Mouse (Mus musculus): ENCODE results near the gene Gatad2b. TPM values are rescaled to one million over a fixed set of nuclear protein-coding genes. Genes with fewer than 3 reads are reported as not detected.
A peak's percentile ranks its signal among the peaks of the same experiment; 100 is the strongest.

Gatad2b gene
- polyA plus RNA-seq, 1 experiment from 2014 or later = 19.4 TPM

DNA sequence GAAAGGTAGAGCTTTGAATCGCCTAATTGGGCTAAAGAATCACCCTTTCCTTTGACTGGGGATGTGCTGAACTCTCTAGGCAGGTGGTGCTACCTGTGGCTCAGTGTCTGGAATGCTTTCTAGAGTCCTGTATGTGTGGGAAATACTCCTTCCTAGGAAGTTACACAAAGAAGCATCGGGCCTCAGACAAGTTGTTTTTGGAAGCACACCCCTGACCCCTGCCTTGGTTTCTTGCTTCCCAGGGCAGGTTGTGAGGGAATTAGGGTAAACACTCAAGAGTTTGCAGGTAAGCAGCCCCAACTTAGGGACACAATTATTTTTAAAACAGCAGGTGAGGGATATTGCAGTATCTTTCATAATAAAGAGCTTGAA lies 37.8 kb upstream of the Gatad2b start:
- Histone ChIP-seq H3K27me3 (no peaks in the 10 kb centered on the region), H3K4me3 (peak overlapping the region; percentile 91), H3K36me3 (peaks cover 49% of the 10 kb centered on the region), H3K4me2 (replicated peaks) (peak overlapping the region; percentile 78), H3K4me1 (peaks cover 16% of the 10 kb centered on the region), H3K27ac (0 out of 2 replicates have a peak overlapping the region, but pooled peaks have one; percentile 87), H3K9ac (peak overlapping the region; percentile 95), H3K9me3 (no peaks in the 10 kb centered on the region)
- ATAC-seq (ENCODE audit: low FRiP score, low read depth) = no peak
- 23% methylated on average over 2 of the region's 2 CpGs for WGBS

DNA sequence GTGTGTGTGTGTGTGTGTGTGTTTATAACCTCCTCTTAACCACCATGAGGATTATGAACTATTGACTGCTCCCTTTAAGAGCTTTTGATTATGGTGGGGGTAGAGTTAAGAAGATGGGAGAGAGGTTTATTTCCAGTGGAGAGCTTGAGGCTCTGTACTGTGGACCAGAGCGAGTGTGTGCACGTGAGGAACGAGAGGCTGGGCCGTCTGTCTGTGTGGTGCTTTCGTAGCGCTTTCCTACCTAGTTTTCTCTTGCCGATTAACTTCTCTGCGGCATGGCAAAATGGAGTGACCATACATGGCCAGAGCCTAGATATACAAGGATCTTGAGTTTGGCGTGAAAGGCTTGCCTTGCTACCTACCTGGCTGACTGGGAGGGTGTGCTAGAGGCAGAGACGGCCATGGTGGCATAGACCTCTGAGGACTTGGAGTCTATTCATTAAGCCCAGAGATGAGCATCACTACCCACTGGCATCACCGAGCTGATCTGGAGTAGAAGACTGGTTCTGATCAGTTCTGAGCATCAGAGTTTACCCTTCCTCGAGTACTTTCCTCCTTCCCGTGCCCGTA lies 37.1 kb upstream of the Gatad2b start:
- WGBS = 91% methylated on average over 14 of the region's 14 CpGs
- Histone ChIP-seq H3K4me1 (peaks cover 16% of the 10 kb centered on the region), H3K27ac (no peak overlapping the region), H3K36me3 (peaks cover 49% of the 10 kb centered on the region), H3K4me2 (replicated peaks) (peak overlapping the region; percentile 78), H3K9ac (peak overlapping the region; percentile 95), H3K27me3 (no peaks in the 10 kb centered on the region), H3K9me3 (no peaks in the 10 kb centered on the region), H3K4me3 (peak overlapping the region; percentile 91)
- ATAC-seq (ENCODE audit: low FRiP score, low read depth) = no peak

DNA sequence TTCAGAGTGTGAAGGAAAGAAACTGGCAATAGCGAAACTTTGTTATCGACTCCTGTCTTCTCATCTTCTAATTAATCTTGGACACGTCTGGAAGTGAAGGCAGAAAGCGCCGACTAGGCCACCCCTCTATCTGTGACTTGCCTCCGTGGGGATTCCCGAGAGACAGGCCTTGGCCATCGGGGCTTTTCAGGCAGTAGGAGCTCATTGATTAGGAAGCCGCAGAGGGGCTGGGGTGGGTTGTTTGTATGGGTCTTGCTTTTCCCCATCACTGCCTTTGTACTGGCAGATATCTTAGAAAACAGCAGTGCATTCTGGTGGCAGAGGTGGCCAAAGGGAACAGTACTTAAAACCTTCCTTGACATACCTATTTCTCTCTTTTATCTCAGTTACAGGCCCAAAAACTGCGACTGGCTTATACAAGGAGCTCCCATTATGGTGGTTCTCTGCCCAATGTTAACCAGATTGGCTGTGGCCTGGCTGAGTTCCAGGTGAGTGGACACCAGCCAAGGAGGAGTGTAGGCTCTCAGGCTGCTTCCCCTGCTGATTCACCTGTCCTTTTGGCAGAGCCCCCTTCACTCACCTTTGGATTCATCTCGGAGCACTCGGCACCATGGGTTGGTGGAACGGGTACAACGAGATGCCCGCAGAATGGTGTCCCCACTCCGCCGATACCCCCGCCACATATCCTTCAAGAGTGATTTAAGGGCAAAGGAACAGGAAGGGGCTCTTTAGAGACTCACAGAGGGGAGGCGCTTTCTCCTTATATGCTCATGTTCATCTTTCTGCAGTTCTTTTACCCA lies 36.0 kb upstream of the Gatad2b start:
- whole genome bisulfite sequencing = 91% methylated on average over 19 of the region's 19 CpGs
- Histone ChIP-seq H3K9ac (no peak overlapping the region), H3K4me1 (peaks cover 16% of the 10 kb centered on the region), H3K27ac (no peak overlapping the region), H3K9me3 (no peaks in the 10 kb centered on the region), H3K4me2 (replicated peaks) (no peak overlapping the region), H3K4me3 (no peak overlapping the region), H3K27me3 (no peaks in the 10 kb centered on the region), H3K36me3 (peaks cover 50% of the 10 kb centered on the region)
- no peak for ATAC-seq (ENCODE audit: low FRiP score, low read depth)

DNA sequence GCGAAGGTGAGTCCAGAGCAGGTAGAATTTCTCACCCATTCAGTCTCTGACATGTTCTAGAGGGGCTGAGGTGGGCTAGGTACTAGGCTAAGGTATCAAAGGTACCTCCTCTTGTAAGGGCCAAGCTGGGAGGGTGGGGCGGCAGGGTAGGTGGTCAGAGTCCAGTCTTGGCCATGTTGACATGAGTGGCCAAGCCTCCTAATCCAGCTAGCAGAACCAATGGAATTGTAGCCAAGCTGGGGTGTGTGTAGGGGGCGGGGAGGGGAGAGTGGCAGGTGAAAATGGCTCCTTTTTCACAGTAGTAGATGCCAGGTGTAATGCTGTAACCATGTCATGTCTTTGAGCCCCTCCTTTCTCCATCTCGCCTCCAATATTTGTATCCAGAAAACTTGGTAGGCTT lies 34.5 kb upstream of the Gatad2b start:
- Histone ChIP-seq H3K27ac (no peak overlapping the region), H3K27me3 (no peaks in the 10 kb centered on the region), H3K9ac (no peak overlapping the region), H3K4me1 (peaks cover 16% of the 10 kb centered on the region), H3K9me3 (no peaks in the 10 kb centered on the region), H3K36me3 (peaks cover 66% of the 10 kb centered on the region), H3K4me2 (replicated peaks) (no peak overlapping the region), H3K4me3 (no peak overlapping the region)
- no peak for ATAC-seq (ENCODE audit: low FRiP score, low read depth)
- 92% methylated on average over 4 of the region's 4 CpGs for WGBS

- no peak overlapping the region for H3K4me2 ChIP-seq (replicated peaks)
- no peak for ATAC-seq (ENCODE audit: low FRiP score, low read depth)
- H3K9me3 ChIP-seq = no peaks in the 10 kb centered on the region
- no peak overlapping the region for H3K4me3 ChIP-seq
- 95% methylated on average over 5 of the region's 5 CpGs for WGBS
- H3K27ac ChIP-seq = no peak overlapping the region
- no peak overlapping the region for H3K9ac ChIP-seq
- peaks cover 68% of the 10 kb centered on the region for H3K36me3 ChIP-seq
- H3K27me3 ChIP-seq = no peaks in the 10 kb centered on the region
- H3K4me1 ChIP-seq = peaks cover 14% of the 10 kb centered on the region
These were observed 29.7 kb upstream of the Gatad2b start for GRCm38 (mm10) chr3:90263121-90263771.

GRCm38 (mm10) chr3:90264687-90265033 lies 28.3 kb upstream of the Gatad2b start:
- Histone ChIP-seq H3K27ac (peak overlapping the region; percentile 97), H3K36me3 (peaks cover 66% of the 10 kb centered on the region), H3K4me1 (peaks cover 14% of the 10 kb centered on the region), H3K4me2 (replicated peaks) (peak overlapping the region; percentile 88), H3K9ac (0 out of 2 replicates have a peak overlapping the region, but pooled peaks have one; percentile 87), H3K4me3 (peak overlapping the region; percentile 75), H3K9me3 (no peaks in the 10 kb centered on the region), H3K27me3 (no peaks in the 10 kb centered on the region)
- 36% methylated on average over 10 of the region's 10 CpGs for WGBS
- ATAC-seq (ENCODE audit: low FRiP score, low read depth) = no peak

DNA sequence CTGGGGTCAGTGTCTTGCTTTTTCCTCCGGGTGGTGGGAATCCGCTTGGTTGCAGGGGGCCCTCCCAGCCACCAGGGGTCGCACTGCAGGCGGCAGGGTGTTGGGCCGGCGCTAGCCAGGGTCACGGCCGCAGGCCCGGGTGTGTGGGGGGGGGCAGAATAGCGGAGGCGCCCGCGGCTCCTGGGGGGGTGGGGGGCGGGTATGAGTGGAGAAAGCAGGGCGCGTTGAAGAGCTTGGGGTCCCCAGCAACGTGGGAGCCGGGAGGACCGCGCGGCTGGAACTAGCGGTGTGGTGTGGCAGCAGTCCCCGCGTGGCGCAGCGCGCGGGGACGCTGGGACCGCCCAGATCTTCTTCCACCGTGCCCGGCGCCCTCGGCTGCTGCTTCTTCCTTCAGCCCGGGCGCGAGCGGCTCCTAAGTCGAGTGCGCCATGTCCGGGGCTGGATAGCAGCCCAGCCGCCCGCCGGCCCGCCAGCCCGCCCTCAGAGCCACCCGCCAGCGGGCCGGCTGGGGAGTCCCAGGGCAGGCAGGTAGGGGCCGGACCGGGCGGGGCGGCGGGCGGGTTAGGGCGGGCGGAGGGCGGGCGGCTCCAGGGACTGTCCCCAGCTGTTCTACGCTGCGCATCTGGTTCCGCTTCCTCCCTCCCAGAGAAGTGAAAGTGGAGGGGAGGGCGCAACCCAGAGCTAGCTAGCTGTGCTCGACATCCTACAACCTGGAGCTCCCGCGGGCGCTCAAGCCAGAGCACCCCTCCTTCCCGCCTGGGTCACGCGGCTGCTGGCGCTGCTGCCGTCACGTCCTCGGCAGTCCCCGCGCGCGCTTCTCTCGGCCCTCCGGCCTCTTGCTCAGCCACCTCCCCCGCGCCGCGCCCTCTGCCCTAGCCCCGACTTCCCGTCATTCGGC lies 27.7 kb upstream of the Gatad2b start, which contains the start of gene Dennd4b:
Gene Dennd4b (plus strand): TSS at position 152 of the 898 bp plus-strand sequence.
- Histone ChIP-seq H3K27me3 (no peaks in the 10 kb centered on the region), H3K27ac (peak within 1 kb of the TSS; percentile 97), H3K9ac (peak within 1 kb of the TSS; percentile 87), H3K4me1 (peaks cover 14% of the 10 kb centered on the region), H3K4me2 (replicated peaks) (peak within 1 kb of the TSS; percentile 88), H3K36me3 (peaks cover 63% of the 10 kb centered on the region), H3K4me3 (peak within 1 kb of the TSS; percentile 75), H3K9me3 (no peaks in the 10 kb centered on the region)
- under 1% methylated on average over 85 of the region's 87 CpGs for WGBS
- peak; percentile 89 for ATAC-seq (ENCODE audit: low FRiP score, low read depth)

GRCm38 (mm10) chr3:90265932-90266741 lies 26.8 kb upstream of the Gatad2b start:
- ATAC-seq (ENCODE audit: low FRiP score, low read depth) = peak; percentile 50
- peak overlapping the region; percentile 75 for H3K4me3 ChIP-seq
- H3K9me3 ChIP-seq = no peaks in the 10 kb centered on the region
- WGBS = 24% methylated on average over 16 of the region's 16 CpGs
- peak overlapping the region; percentile 87 for H3K9ac ChIP-seq
- H3K4me2 ChIP-seq (replicated peaks) = peak overlapping the region; percentile 88
- H3K27me3 ChIP-seq = no peaks in the 10 kb centered on the region
- peak overlapping the region; percentile 97 for H3K27ac ChIP-seq
- H3K4me1 ChIP-seq = peaks cover 14% of the 10 kb centered on the region
- H3K36me3 ChIP-seq = peaks cover 63% of the 10 kb centered on the region

- peak overlapping the region; percentile 75; the same call in 1 of the 2 replicates for H3K4me3 ChIP-seq
- H3K9me3 ChIP-seq = no peaks in the 10 kb centered on the region
- no peak overlapping the region; the same call in 1 of the 2 replicates for H3K9ac ChIP-seq
- no peak for ATAC-seq (ENCODE audit: low FRiP score, low read depth)
- peak overlapping the region; percentile 88 for H3K4me2 ChIP-seq (replicated peaks)
- H3K27me3 ChIP-seq = no peaks in the 10 kb centered on the region
- WGBS = 93% methylated on average over 20 of the region's 20 CpGs
- H3K36me3 ChIP-seq = peaks cover 62% of the 10 kb centered on the region
- peaks cover 14% of the 10 kb centered on the region for H3K4me1 ChIP-seq
- H3K27ac ChIP-seq = no peak overlapping the region
These were observed 25.8 kb upstream of the Gatad2b start for GRCm38 (mm10) chr3:90266901-90267775.

GRCm38 (mm10) chr3:90268190-90268589 lies 24.8 kb upstream of the Gatad2b start:
- ATAC-seq (ENCODE audit: low FRiP score, low read depth) = no peak

More at GRCm38 (mm10) chr3:90268190-90268589, 24.8 kb upstream of the Gatad2b start:
- no peaks in the 10 kb centered on the region for H3K27me3 ChIP-seq
- no peak overlapping the region for H3K9ac ChIP-seq
- no peak overlapping the region for H3K4me3 ChIP-seq
- H3K9me3 ChIP-seq = no peaks in the 10 kb centered on the region
- 96% methylated on average over 11 of the region's 11 CpGs for WGBS
- no peak overlapping the region for H3K4me2 ChIP-seq (replicated peaks)
- H3K36me3 ChIP-seq = peaks cover 62% of the 10 kb centered on the region
- no peak overlapping the region for H3K27ac ChIP-seq
- H3K4me1 ChIP-seq = peaks cover 14% of the 10 kb centered on the region
